Mouse (Mus musculus) spleen, adult 2 months (tissue): Measurements from ENCODE around the gene Hdgfl2.

Experiments used
- CTCF ChIP-seq: fragments of 200-500 bp; IDR thresholded peaks from 2 replicates; pipeline ENCODE4 v1.5.1; 2011; ENCODE audit warnings: mild to moderate bottlenecking, inconsistent platforms; ENCODE audit not compliant: insufficient read depth, insufficient read length, insufficient replicate concordance; ENCODE audit errors: extremely low read depth
- POLR2A ChIP-seq: fragments of 200-500 bp; IDR thresholded peaks from 2 replicates; pipeline ENCODE4 v1.6.1; 2011; ENCODE audit warnings: low read depth, low read length, inconsistent platforms

DNA sequence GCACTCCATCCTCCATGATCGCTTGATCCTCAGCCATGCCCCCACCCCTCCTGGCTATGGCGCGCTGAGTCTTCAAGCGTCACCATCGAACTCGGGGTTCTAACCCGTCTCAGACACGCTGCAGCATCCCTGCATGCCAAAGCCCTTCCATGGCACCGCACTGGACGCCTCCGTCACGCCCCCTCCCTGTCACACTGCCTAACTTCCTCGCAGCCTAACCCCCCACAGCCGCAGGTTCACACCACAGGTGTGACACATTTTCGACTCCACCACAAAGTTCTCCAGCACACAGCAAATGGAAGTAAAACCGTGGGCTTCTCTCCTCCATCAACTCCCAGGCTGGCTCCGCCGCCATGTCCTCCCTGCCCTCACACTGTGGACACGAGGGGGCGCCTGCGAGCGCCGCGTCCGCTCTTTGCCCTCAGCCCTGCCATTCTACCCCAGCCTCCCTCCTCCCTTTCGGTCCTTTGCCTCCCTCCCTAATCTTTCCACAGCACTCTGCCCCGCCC is 55.1 kb downstream of the Hdgfl2 start:
- TF ChIP-seq CTCF (peak; percentile 99), POLR2A (no peak)
